Mouse (Mus musculus): ENCODE results near the gene Dlg1.

Dlg1 gene

GRCm38 (mm10) chr16:31866911-31867310, 203.7 kb downstream of the Dlg1 start:
- DNase-seq: no peak

GRCm38 (mm10) chr16:31867736-31868135, 204.5 kb downstream of the Dlg1 start:
- no peak for DNase-seq

- no peak for DNase-seq
Observed at GRCm38 (mm10) chr16:31873721-31874120, 210.5 kb downstream of the Dlg1 start.

GRCm38 (mm10) chr16:31875391-31875790, 212.1 kb downstream of the Dlg1 start:
- DNase-seq: no peak

GRCm38 (mm10) chr16:31876386-31876785, 213.1 kb downstream of the Dlg1 start:
- no peak for DNase-seq

- DNase-seq: no peak
Observed at GRCm38 (mm10) chr16:31878052-31878451, 214.8 kb downstream of the Dlg1 start.

- peak; percentile 53 for DNase-seq
Observed at GRCm38 (mm10) chr16:31878573-31879257, 215.5 kb downstream of the Dlg1 start, which contains the start of gene Meltf. Meltf (plus strand) TSS chr16:31878810.

GRCm38 (mm10) chr16:31880146-31880840, 217.1 kb downstream of the Dlg1 start:
- DNase-seq: no peak

GRCm38 (mm10) chr16:31882381-31882908, 219.2 kb downstream of the Dlg1 start:
- DNase-seq: no peak

- DNase-seq: no peak
Observed at GRCm38 (mm10) chr16:31883302-31883701, 220.1 kb downstream of the Dlg1 start.

- DNase-seq: no peak
Observed at GRCm38 (mm10) chr16:31883902-31884301, 220.7 kb downstream of the Dlg1 start.

GRCm38 (mm10) chr16:31890907-31891306, 227.7 kb downstream of the Dlg1 start:
- DNase-seq: no peak

GRCm38 (mm10) chr16:31893396-31894141, 230.3 kb downstream of the Dlg1 start:
- no peak for DNase-seq

GRCm38 (mm10) chr16:31896971-31897774, 233.9 kb downstream of the Dlg1 start:
- no peak for DNase-seq

GRCm38 (mm10) chr16:31898546-31899326, 235.5 kb downstream of the Dlg1 start:
- DNase-seq: no peak

GRCm38 (mm10) chr16:31901886-31902285, 238.6 kb downstream of the Dlg1 start:
- no peak for DNase-seq

GRCm38 (mm10) chr16:31903239-31903638, 240.0 kb downstream of the Dlg1 start:
- no peak for DNase-seq

GRCm38 (mm10) chr16:31905331-31905730, 242.1 kb downstream of the Dlg1 start:
- no peak for DNase-seq

- DNase-seq: no peak
Observed at GRCm38 (mm10) chr16:31905891-31906825, 242.9 kb downstream of the Dlg1 start.

- no peak for DNase-seq
Observed at GRCm38 (mm10) chr16:31906896-31907295, 243.7 kb downstream of the Dlg1 start.

GRCm38 (mm10) chr16:31908959-31909358, 245.7 kb downstream of the Dlg1 start:
- DNase-seq: no peak
